Mouse (Mus musculus): ENCODE results near the gene Inpp5k. TPM values are rescaled to one million over a fixed set of nuclear protein-coding genes. Genes with fewer than 3 reads are reported as not detected.

The Inpp5k gene
- polyA plus RNA-seq, 1 experiment: 15.2 TPM

GRCm38 (mm10) chr11:75671426-75672180 lies 40.8 kb downstream of the Inpp5k start:
- no peak overlapping the region for H3K27ac ChIP-seq (ENCODE audit: insufficient read depth, low read length)
- TF ChIP-seq POLR2A (IDR thresholded peaks at IDR 0.05; ENCODE audit: low read depth, low read length) (no peak), CTCF (IDR thresholded peaks at IDR 0.05; ENCODE audit: borderline replicate concordance, insufficient read depth, low read length) (no peak)
- no peak overlapping the region for H3K4me3 ChIP-seq (ENCODE audit: insufficient read depth, low read length)
- H3K4me1 ChIP-seq (ENCODE audit: control insufficient read depth, insufficient read depth, low read length): no peaks in the 10 kb centered on the region

GRCm38 (mm10) chr11:75673411-75673810 lies 42.6 kb downstream of the Inpp5k start:
- Histone ChIP-seq H3K4me3 (ENCODE audit: insufficient read depth, low read length) (no peak overlapping the region), H3K4me1 (ENCODE audit: control insufficient read depth, insufficient read depth, low read length) (peaks cover 8% of the 10 kb centered on the region), H3K27ac (ENCODE audit: insufficient read depth, low read length) (no peak overlapping the region)
- TF ChIP-seq POLR2A (IDR thresholded peaks at IDR 0.05; ENCODE audit: low read depth, low read length) (no peak), CTCF (IDR thresholded peaks at IDR 0.05; ENCODE audit: borderline replicate concordance, insufficient read depth, low read length) (no peak)

GRCm38 (mm10) chr11:75674875-75675274 lies 44.1 kb downstream of the Inpp5k start:
- Histone ChIP-seq H3K4me3 (ENCODE audit: insufficient read depth, low read length) (no peak overlapping the region), H3K4me1 (ENCODE audit: control insufficient read depth, insufficient read depth, low read length) (peaks cover 11% of the 10 kb centered on the region), H3K27ac (ENCODE audit: insufficient read depth, low read length) (no peak overlapping the region)
- no peak for TF ChIP-seq CTCF (IDR thresholded peaks at IDR 0.05; ENCODE audit: borderline replicate concordance, insufficient read depth, low read length)
- TF ChIP-seq POLR2A (IDR thresholded peaks at IDR 0.05; ENCODE audit: low read depth, low read length): 0 out of 2 replicates have a peak, but pooled peaks have one; percentile 24

- H3K27ac ChIP-seq (ENCODE audit: insufficient read depth, low read length): peak overlapping the region; percentile 58
Observed at GRCm38 (mm10) chr11:75677881-75678746, 47.3 kb downstream of the Inpp5k start.

GRCm38 (mm10) chr11:75678747-75679438 lies 48.1 kb downstream of the Inpp5k start, which contains the start of gene Crk:
Crk (plus strand) TSS chr11:75679259.
- peak within 1 kb of the TSS; percentile 76 for H3K27ac ChIP-seq (ENCODE audit: insufficient read depth, low read length)
- H3K4me1 ChIP-seq (ENCODE audit: control insufficient read depth, insufficient read depth, low read length): peaks cover 14% of the 10 kb centered on the region
- peak within 1 kb of the TSS; percentile 92 for H3K4me3 ChIP-seq (ENCODE audit: insufficient read depth, low read length)
- no peak for TF ChIP-seq CTCF (IDR thresholded peaks at IDR 0.05; ENCODE audit: borderline replicate concordance, insufficient read depth, low read length)
- TF ChIP-seq POLR2A (IDR thresholded peaks at IDR 0.05; ENCODE audit: low read depth, low read length): peak; percentile 81

More at GRCm38 (mm10) chr11:75677881-75678746, 47.3 kb downstream of the Inpp5k start:
- Histone ChIP-seq H3K4me3 (ENCODE audit: insufficient read depth, low read length) (peak overlapping the region; percentile 36), H3K4me1 (ENCODE audit: control insufficient read depth, insufficient read depth, low read length) (peaks cover 14% of the 10 kb centered on the region)
- TF ChIP-seq POLR2A (IDR thresholded peaks at IDR 0.05; ENCODE audit: low read depth, low read length): no peak
- TF ChIP-seq CTCF (IDR thresholded peaks at IDR 0.05; ENCODE audit: borderline replicate concordance, insufficient read depth, low read length): no peak

GRCm38 (mm10) chr11:75679439-75680171 lies 48.8 kb downstream of the Inpp5k start:
- H3K27ac ChIP-seq (ENCODE audit: insufficient read depth, low read length): peak overlapping the region; percentile 76
- H3K4me3 ChIP-seq (ENCODE audit: insufficient read depth, low read length): peak overlapping the region; percentile 92
- peaks cover 14% of the 10 kb centered on the region for H3K4me1 ChIP-seq (ENCODE audit: control insufficient read depth, insufficient read depth, low read length)
- TF ChIP-seq CTCF (IDR thresholded peaks at IDR 0.05; ENCODE audit: borderline replicate concordance, insufficient read depth, low read length) (no peak), POLR2A (IDR thresholded peaks at IDR 0.05; ENCODE audit: low read depth, low read length) (no peak; the same call in 1 of the 2 replicates)

GRCm38 (mm10) chr11:75684462-75684861 lies 53.7 kb downstream of the Inpp5k start:
- H3K4me1 ChIP-seq (ENCODE audit: control insufficient read depth, insufficient read depth, low read length): peaks cover 10% of the 10 kb centered on the region
- TF ChIP-seq CTCF (IDR thresholded peaks at IDR 0.05; ENCODE audit: borderline replicate concordance, insufficient read depth, low read length) (no peak), POLR2A (IDR thresholded peaks at IDR 0.05; ENCODE audit: low read depth, low read length) (no peak)
- no peak overlapping the region for H3K27ac ChIP-seq (ENCODE audit: insufficient read depth, low read length)
- no peak overlapping the region for H3K4me3 ChIP-seq (ENCODE audit: insufficient read depth, low read length)

- H3K4me1 ChIP-seq (ENCODE audit: control insufficient read depth, insufficient read depth, low read length): peaks cover 10% of the 10 kb centered on the region
- no peak overlapping the region for H3K27ac ChIP-seq (ENCODE audit: insufficient read depth, low read length)
- H3K4me3 ChIP-seq (ENCODE audit: insufficient read depth, low read length): no peak overlapping the region
- no peak for TF ChIP-seq POLR2A (IDR thresholded peaks at IDR 0.05; ENCODE audit: low read depth, low read length)
- TF ChIP-seq CTCF (IDR thresholded peaks at IDR 0.05; ENCODE audit: borderline replicate concordance, insufficient read depth, low read length): no peak
Observed at GRCm38 (mm10) chr11:75684956-75685355, 54.2 kb downstream of the Inpp5k start.
